Mouse (Mus musculus): Measurements from ENCODE around the gene Tmem164. TPM values are rescaled to one million over a fixed set of nuclear protein-coding genes. Genes with fewer than 3 reads are reported as not detected.

Tmem164 gene
- total and polyA plus RNA-seq, 2 experiments from 2014 or later, result 15.8 to 38.2 TPM

GRCm38 (mm10) chrX:142833164-142833796, 152.1 kb downstream of the Tmem164 start:
- H3K4me2 ChIP-seq (ENCODE audit: low read depth, low read length, poor library complexity, severe bottlenecking), result no peak overlapping the region
- no peaks in the 10 kb centered on the region for H3K27me3 ChIP-seq (ENCODE audit: insufficient read depth, low read length)
- no peaks in the 10 kb centered on the region for H3K4me1 ChIP-seq (ENCODE audit: insufficient read depth, low read length)
- WGBS, result 86% methylated on average over 13 of the region's 13 CpGs
- no peak overlapping the region for H3K9ac ChIP-seq (replicated peaks; ENCODE audit: low read length, poor library complexity, severe bottlenecking)
- no peak overlapping the region for H3K27ac ChIP-seq (ENCODE audit: low read depth, low read length)
- H3K4me3 ChIP-seq (ENCODE audit: low read depth, low read length), result no peak overlapping the region
- no peaks in the 10 kb centered on the region for H3K36me3 ChIP-seq (ENCODE audit: insufficient read depth, low read length)
- TF ChIP-seq CTCF (IDR thresholded peaks at IDR 0.05), result no peak
- no peak for ATAC-seq (ENCODE audit: low FRiP score)
- DNase-seq (ENCODE audit: low spot score), result no peak
- H3K9me3 ChIP-seq (ENCODE audit: low read length), result no peaks in the 10 kb centered on the region

- no peaks in the 10 kb centered on the region for H3K4me1 ChIP-seq (ENCODE audit: insufficient read depth, low read length)
- no peak for TF ChIP-seq CTCF (IDR thresholded peaks at IDR 0.05)
- H3K4me3 ChIP-seq (ENCODE audit: low read depth, low read length), result no peak overlapping the region
- DNase-seq (ENCODE audit: low spot score) (no peak), ATAC-seq (ENCODE audit: low FRiP score) (no peak)
- H3K36me3 ChIP-seq (ENCODE audit: insufficient read depth, low read length), result no peaks in the 10 kb centered on the region
- WGBS, result 83% methylated on average over 6 of the region's 6 CpGs
- no peak overlapping the region for H3K9ac ChIP-seq (replicated peaks; ENCODE audit: low read length, poor library complexity, severe bottlenecking)
- no peak overlapping the region for H3K27ac ChIP-seq (ENCODE audit: low read depth, low read length)
- no peaks in the 10 kb centered on the region for H3K9me3 ChIP-seq (ENCODE audit: low read length)
- no peaks in the 10 kb centered on the region for H3K27me3 ChIP-seq (ENCODE audit: insufficient read depth, low read length)
- H3K4me2 ChIP-seq (ENCODE audit: low read depth, low read length, poor library complexity, severe bottlenecking), result no peak overlapping the region
Measured at GRCm38 (mm10) chrX:142834807-142835206, 153.6 kb downstream of the Tmem164 start.

- DNase-seq (ENCODE audit: low spot score) (no peak), ATAC-seq (ENCODE audit: low FRiP score) (no peak)
- Histone ChIP-seq H3K4me3 (ENCODE audit: low read depth, low read length) (no peak overlapping the region), H3K9me3 (ENCODE audit: low read length) (no peaks in the 10 kb centered on the region), H3K36me3 (ENCODE audit: insufficient read depth, low read length) (no peaks in the 10 kb centered on the region), H3K9ac (replicated peaks; ENCODE audit: low read length, poor library complexity, severe bottlenecking) (no peak overlapping the region), H3K4me1 (ENCODE audit: insufficient read depth, low read length) (no peaks in the 10 kb centered on the region), H3K27me3 (ENCODE audit: insufficient read depth, low read length) (no peaks in the 10 kb centered on the region), H3K27ac (ENCODE audit: low read depth, low read length) (no peak overlapping the region), H3K4me2 (ENCODE audit: low read depth, low read length, poor library complexity, severe bottlenecking) (no peak overlapping the region)
- WGBS, result 95% methylated on average over 7 of the region's 7 CpGs
- TF ChIP-seq CTCF (IDR thresholded peaks at IDR 0.05), result no peak
Measured at GRCm38 (mm10) chrX:142836399-142836798, 155.2 kb downstream of the Tmem164 start.

- no peak overlapping the region for H3K4me3 ChIP-seq (ENCODE audit: low read depth, low read length)
- H3K4me1 ChIP-seq (ENCODE audit: insufficient read depth, low read length), result no peaks in the 10 kb centered on the region
- TF ChIP-seq CTCF (IDR thresholded peaks at IDR 0.05), result no peak
- no peak overlapping the region for H3K27ac ChIP-seq (ENCODE audit: low read depth, low read length)
- H3K4me2 ChIP-seq (ENCODE audit: low read depth, low read length, poor library complexity, severe bottlenecking), result no peak overlapping the region
- no peaks in the 10 kb centered on the region for H3K36me3 ChIP-seq (ENCODE audit: insufficient read depth, low read length)
- DNase-seq (ENCODE audit: low spot score), result no peak
- 87% methylated on average over 3 of the region's 3 CpGs for WGBS
- no peaks in the 10 kb centered on the region for H3K27me3 ChIP-seq (ENCODE audit: insufficient read depth, low read length)
- H3K9me3 ChIP-seq (ENCODE audit: low read length), result no peaks in the 10 kb centered on the region
- ATAC-seq (ENCODE audit: low FRiP score), result no peak
- no peak overlapping the region for H3K9ac ChIP-seq (replicated peaks; ENCODE audit: low read length, poor library complexity, severe bottlenecking)
Measured at GRCm38 (mm10) chrX:142837316-142837715, 156.1 kb downstream of the Tmem164 start.

GRCm38 (mm10) chrX:142838841-142839240, 157.6 kb downstream of the Tmem164 start:
- ATAC-seq (ENCODE audit: low FRiP score) (no peak), DNase-seq (ENCODE audit: low spot score) (no peak)
- no peak overlapping the region for H3K4me3 ChIP-seq (ENCODE audit: low read depth, low read length)
- H3K4me2 ChIP-seq (ENCODE audit: low read depth, low read length, poor library complexity, severe bottlenecking), result no peak overlapping the region
- no peak for TF ChIP-seq CTCF (IDR thresholded peaks at IDR 0.05)
- no peak overlapping the region for H3K27ac ChIP-seq (ENCODE audit: low read depth, low read length)
- no peak overlapping the region for H3K9ac ChIP-seq (replicated peaks; ENCODE audit: low read length, poor library complexity, severe bottlenecking)
- H3K9me3 ChIP-seq (ENCODE audit: low read length), result no peaks in the 10 kb centered on the region
- H3K36me3 ChIP-seq (ENCODE audit: insufficient read depth, low read length), result no peaks in the 10 kb centered on the region
- 78% methylated on average over 2 of the region's 2 CpGs for WGBS
- H3K4me1 ChIP-seq (ENCODE audit: insufficient read depth, low read length), result no peaks in the 10 kb centered on the region
- no peaks in the 10 kb centered on the region for H3K27me3 ChIP-seq (ENCODE audit: insufficient read depth, low read length)

GRCm38 (mm10) chrX:142839411-142839810, 158.2 kb downstream of the Tmem164 start:
- H3K4me1 ChIP-seq (ENCODE audit: insufficient read depth, low read length), result no peaks in the 10 kb centered on the region
- DNase-seq (ENCODE audit: low spot score), result no peak
- WGBS, result 89% methylated on average over 7 of the region's 7 CpGs
- H3K27ac ChIP-seq (ENCODE audit: low read depth, low read length), result no peak overlapping the region
- H3K36me3 ChIP-seq (ENCODE audit: insufficient read depth, low read length), result no peaks in the 10 kb centered on the region
- no peak overlapping the region for H3K4me3 ChIP-seq (ENCODE audit: low read depth, low read length)
- H3K4me2 ChIP-seq (ENCODE audit: low read depth, low read length, poor library complexity, severe bottlenecking), result no peak overlapping the region
- TF ChIP-seq CTCF (IDR thresholded peaks at IDR 0.05), result no peak
- no peak overlapping the region for H3K9ac ChIP-seq (replicated peaks; ENCODE audit: low read length, poor library complexity, severe bottlenecking)
- no peak for ATAC-seq (ENCODE audit: low FRiP score)
- H3K27me3 ChIP-seq (ENCODE audit: insufficient read depth, low read length), result no peaks in the 10 kb centered on the region
- no peaks in the 10 kb centered on the region for H3K9me3 ChIP-seq (ENCODE audit: low read length)

Measured in midbrain, postnatal 0 days (tissue).